Mouse (Mus musculus) heart, adult 2 months (tissue): ENCODE measurements around the gene BC025920. TPM values are rescaled to one million over a fixed set of nuclear protein-coding genes. Genes with fewer than 3 reads are reported as not detected.

Source experiments
- DNase-seq, 2 experiments: peaks; one replicate each; pipeline ENCODE4 v3.0.0; 2021
- H3K27ac ChIP-seq: fragments of 200-600 bp; 2 replicates; pipeline ENCODE4 v1.8.1; 2022
- H3K27me3 ChIP-seq: fragments of 200-500 bp; 2 replicates; pipeline ENCODE4 v1.6.1; 2012; ENCODE audit warnings: mild to moderate bottlenecking, low read length, inconsistent platforms, mixed read lengths; ENCODE audit not compliant: control insufficient read depth, insufficient read depth
- H3K36me3 ChIP-seq: fragments of 200-500 bp; 2 replicates; pipeline ENCODE4 v1.6.1; 2012; ENCODE audit warnings: low read length, inconsistent platforms; ENCODE audit not compliant: control insufficient read depth, insufficient read depth
- H3K4me1 ChIP-seq: fragments of 200-500 bp; 2 replicates; pipeline ENCODE4 v1.6.1; 2011; ENCODE audit warnings: low read length; ENCODE audit not compliant: control insufficient read depth, insufficient read depth
- H3K4me3 ChIP-seq: fragments of 200-600 bp; 2 replicates; pipeline ENCODE4 v1.8.1; 2022
- H3K79me2 ChIP-seq: fragments of 200-500 bp; replicated peaks from 2 replicates; pipeline ENCODE4 v1.6.1; 2012; ENCODE audit warnings: mild to moderate bottlenecking, inconsistent platforms, low read length, moderate library complexity, mixed read lengths; ENCODE audit not compliant: control insufficient read depth, insufficient read depth
- H3K9ac ChIP-seq: fragments of 200-500 bp; 2 replicates; pipeline ENCODE4 v1.6.1; 2012; ENCODE audit warnings: low read depth, mild to moderate bottlenecking, control low read depth, inconsistent platforms, low read length, mixed read lengths
- CTCF ChIP-seq: fragments of 200-600 bp; IDR thresholded peaks from 2 replicates; pipeline ENCODE4 v1.8.1; 2022; ENCODE audit warnings: antibody characterized with exemption, mild to moderate bottlenecking, moderate library complexity
- EP300 ChIP-seq: fragments of 200-500 bp; IDR thresholded peaks from 2 replicates; pipeline ENCODE4 v1.6.1; 2011; ENCODE audit warnings: low read depth, low read length, control low read depth; ENCODE audit not compliant: insufficient read depth
- POLR2A ChIP-seq: fragments of 200-500 bp; IDR thresholded peaks from 2 replicates; pipeline ENCODE4 v1.6.1; 2011; ENCODE audit warnings: mild to moderate bottlenecking, low read depth, low read length, control low read depth; ENCODE audit not compliant: insufficient read depth
- WGBS: fragments of 180-500 bp; shearing (Covaris S2); methylation state at CpG from one replicate; pipeline ENCODE4 v1.1.7; 2018; 5-methylcytosine and 5-hydroxymethylcytosine counted together
- intact Hi-C: fragments of 180-260 bp; cut with DNase I; formaldehyde crosslinking; loops from one replicate; pipeline ENCODE4 v1.15.1; 2025
- polyA plus RNA-seq: library from polyadenylated mRNA; depleted of rRNA; stranded (reverse); fragments of >200 nt; gene quantifications from 2 replicates; pipeline ENCODE4 v1.2.3, GENCODE M21; 2012
- total RNA-seq, 2 experiments: library from RNA; stranded (reverse); gene quantifications; 2 replicates each; pipeline ENCODE4 v1.2.3; 2021

The BC025920 gene
- total and polyA plus RNA-seq, 3 experiments, result 1.9 to 3.7 (median 2.5) TPM

DNA sequence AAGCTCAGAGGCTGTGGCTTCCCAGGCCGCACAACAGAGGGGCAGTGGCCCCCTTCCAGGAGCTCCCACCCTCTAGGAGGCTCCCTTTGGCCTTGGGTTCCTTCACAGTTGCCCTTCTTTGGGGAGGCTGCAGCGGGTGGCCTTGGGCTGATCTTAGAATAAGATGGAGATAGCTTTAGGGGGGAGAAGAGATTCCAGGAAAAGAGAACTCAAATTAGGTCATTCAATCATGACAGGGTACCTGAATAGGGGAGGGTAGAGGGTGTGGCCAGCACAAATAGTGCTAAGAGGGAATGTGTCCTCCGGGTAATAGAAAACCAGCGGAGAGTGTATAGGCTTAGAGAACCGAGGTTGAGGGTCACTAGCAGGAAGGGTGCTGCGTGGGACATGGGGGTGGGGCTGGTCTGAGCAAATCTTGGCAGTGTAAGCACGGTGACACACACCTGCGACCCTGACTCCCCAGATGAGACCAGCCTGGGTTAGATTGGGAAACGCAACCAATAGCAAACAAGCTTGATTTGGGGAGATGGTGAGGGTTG is 33.9 kb upstream of the BC025920 start:
- Histone ChIP-seq H3K27me3 (no peaks in the 10 kb centered on the region), H3K27ac (peak overlapping the region; percentile 58), H3K4me1 (peaks cover 6% of the 10 kb centered on the region), H3K36me3 (no peaks in the 10 kb centered on the region), H3K4me3 (peak overlapping the region; percentile 68), H3K9ac (peak overlapping the region; percentile 54), H3K79me2 (no peaks in the 10 kb centered on the region)
- 27% methylated on average over 9 of the region's 9 CpGs for WGBS
- TF ChIP-seq POLR2A, result no peak
- TF ChIP-seq CTCF, result no peak
- no peak for TF ChIP-seq EP300
- intact Hi-C loops, result no loop called here
- no peak for DNase-seq

DNA sequence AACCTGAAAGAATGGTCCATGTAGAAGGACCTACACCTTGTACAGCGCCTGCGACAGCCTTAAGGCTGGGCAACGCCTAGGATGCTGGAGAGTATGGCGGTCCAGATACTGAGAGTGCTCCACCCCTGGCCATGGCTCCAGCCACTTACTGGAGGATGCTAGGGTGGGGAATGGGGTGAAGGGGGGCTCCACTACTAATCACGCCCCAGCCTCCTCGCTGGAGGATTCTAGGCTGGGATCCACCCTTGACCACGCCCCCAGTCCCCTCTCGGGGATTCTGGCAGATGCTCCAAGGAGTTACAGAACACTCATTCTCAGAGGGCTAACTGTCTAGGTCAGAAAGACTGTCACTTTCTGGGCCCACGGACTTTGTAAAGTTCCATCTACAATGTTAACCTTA is 33.1 kb upstream of the BC025920 start:
- Histone ChIP-seq H3K36me3 (no peaks in the 10 kb centered on the region), H3K27me3 (no peaks in the 10 kb centered on the region), H3K27ac (peak overlapping the region; percentile 19; the same call in 1 of the 2 replicates), H3K9ac (no peak overlapping the region), H3K79me2 (no peaks in the 10 kb centered on the region), H3K4me3 (no peak overlapping the region), H3K4me1 (peaks cover 6% of the 10 kb centered on the region)
- TF ChIP-seq POLR2A (0 out of 2 replicates have a peak, but pooled peaks have one; percentile 26), CTCF (no peak), EP300 (no peak)
- peak; percentile 78 to 79 for DNase-seq
- WGBS, result 57% methylated on average over 9 of the region's 9 CpGs
- intact Hi-C loops, result no loop called here

DNA sequence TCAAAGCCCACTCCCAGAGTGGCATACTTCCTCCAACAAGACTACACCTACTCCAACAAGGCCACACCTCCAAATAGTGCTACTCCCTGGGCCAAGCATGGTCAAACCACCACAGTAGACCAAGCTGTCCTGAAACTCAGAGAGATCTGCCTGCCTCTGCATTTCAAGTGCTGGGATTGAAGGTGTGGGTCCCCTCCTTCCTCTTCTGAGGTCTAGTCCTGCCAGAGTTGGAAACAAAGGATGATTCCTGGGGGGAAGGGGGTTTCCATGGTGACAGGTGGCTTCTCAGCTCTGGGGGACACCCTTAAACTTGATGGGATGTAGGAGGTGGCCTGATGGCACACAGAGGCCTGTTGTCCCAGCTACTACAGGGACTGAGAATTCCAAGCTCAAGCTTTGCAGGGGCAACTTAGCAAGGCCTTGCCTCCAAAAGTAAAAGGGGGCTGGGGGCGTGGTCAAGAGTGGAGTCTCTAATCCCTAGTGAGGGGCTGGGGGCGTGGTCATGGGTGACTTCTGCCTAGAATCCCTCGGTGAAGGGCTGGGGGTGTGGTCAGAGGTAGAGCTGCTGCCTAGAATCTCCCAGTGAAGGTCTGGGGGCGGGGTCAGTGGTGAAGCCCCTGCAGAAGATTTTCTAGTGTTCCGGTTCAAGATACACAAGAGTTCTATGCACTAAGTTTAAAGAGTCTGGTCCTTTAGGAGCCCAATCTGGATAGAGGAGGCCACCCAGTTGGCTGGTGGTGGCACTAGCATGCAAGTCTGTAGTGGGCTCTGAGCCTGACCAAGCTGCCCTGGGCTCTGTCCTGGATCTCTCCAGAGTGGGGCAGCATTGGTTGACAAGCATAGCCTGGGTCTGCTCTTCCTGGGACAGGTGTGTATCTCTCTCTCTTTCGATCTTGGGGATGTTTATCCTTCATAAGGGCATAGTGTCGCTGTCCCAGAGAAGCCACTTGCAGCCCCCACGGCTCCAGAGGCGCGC is 31.7 kb upstream of the BC025920 start, which contains the start of gene Tle2:
Gene Tle2 (plus strand): TSS at position 481 of the 976 bp plus-strand sequence.
- no peak for TF ChIP-seq EP300
- peak within 1 kb of the TSS; percentile 79 for H3K27ac ChIP-seq
- H3K4me1 ChIP-seq, result peaks cover 4% of the 10 kb centered on the region; the same call in 1 of the 2 replicates
- 33% methylated on average over 10 of the region's 10 CpGs for WGBS
- H3K36me3 ChIP-seq, result no peaks in the 10 kb centered on the region
- intact Hi-C loops, result loop anchor here (2.0 kb wide), 1 partner anchor 24 kb away; no protein-coding TSS in a partner anchor
- peak within 1 kb of the TSS; percentile 92 for H3K9ac ChIP-seq
- peak within 1 kb of the TSS; percentile 88 for H3K4me3 ChIP-seq
- no peak for DNase-seq
- no peaks in the 10 kb centered on the region for H3K27me3 ChIP-seq
- H3K79me2 ChIP-seq, result no peaks in the 10 kb centered on the region

DNA sequence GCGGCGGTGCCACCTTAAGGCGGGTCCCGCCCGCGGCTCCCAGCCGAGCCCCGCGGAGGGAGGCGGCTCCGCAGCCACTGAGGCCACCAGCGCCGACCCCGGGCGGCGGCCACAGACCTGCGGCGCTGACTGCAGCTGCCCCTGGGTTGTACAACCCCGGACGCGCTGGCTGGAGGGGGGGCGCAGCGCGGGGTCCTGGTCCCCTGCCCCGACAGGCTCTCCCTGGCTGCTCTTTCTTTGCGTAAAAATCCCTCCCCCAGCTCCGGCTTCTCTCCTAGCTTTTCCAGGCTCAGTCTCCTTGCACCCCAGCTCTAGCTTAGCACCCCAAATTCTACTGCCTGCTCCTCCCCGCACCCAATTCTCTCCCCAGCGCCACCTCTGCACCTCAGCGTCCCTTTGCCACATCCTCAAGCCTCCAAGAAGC is 30.9 kb upstream of the BC025920 start:
- TF ChIP-seq CTCF (0 out of 2 replicates have a peak, but pooled peaks have one; percentile 5), POLR2A (0 out of 2 replicates have a peak, but pooled peaks have one; percentile 15), EP300 (no peak)
- intact Hi-C loops, result loop anchor here (2.0 kb wide), 1 partner anchor 24 kb away; no protein-coding TSS in a partner anchor
- Histone ChIP-seq H3K9ac (peak overlapping the region; percentile 92), H3K4me1 (peaks cover 4% of the 10 kb centered on the region; the same call in 1 of the 2 replicates), H3K4me3 (peak overlapping the region; percentile 88), H3K27me3 (no peaks in the 10 kb centered on the region), H3K27ac (peak overlapping the region; percentile 79), H3K79me2 (no peaks in the 10 kb centered on the region), H3K36me3 (no peaks in the 10 kb centered on the region)
- peak; percentile 80 to 81 for DNase-seq
- WGBS, result under 1% methylated on average over 30 of the region's 30 CpGs

DNA sequence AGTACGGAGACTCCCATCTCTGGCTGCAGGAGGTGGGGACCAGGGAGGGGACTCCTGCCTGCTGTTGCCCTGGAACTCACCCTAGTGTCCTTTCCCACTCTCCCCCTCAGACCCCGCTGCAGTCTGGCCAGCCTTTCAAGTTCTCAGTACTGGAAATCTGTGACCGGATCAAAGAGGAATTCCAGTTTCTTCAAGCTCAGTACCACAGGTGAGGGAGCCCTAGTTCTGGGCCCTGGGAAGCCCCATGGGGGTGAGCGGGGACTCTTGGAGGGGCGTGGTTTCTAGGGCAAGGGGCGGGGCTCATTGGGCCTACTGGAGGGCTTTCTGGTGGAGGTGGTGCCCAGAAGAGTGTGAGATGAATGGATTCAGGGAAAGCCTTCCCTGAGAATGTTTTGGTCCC is 30.4 kb upstream of the BC025920 start:
- DNase-seq, result no peak
- Histone ChIP-seq H3K36me3 (no peaks in the 10 kb centered on the region), H3K79me2 (no peaks in the 10 kb centered on the region), H3K4me3 (peak overlapping the region; percentile 88), H3K9ac (peak overlapping the region; percentile 92), H3K27ac (peak overlapping the region; percentile 79), H3K4me1 (peaks cover 4% of the 10 kb centered on the region; the same call in 1 of the 2 replicates), H3K27me3 (no peaks in the 10 kb centered on the region)
- intact Hi-C loops, result loop anchor here (2.0 kb wide), 1 partner anchor 23 kb away; no protein-coding TSS in a partner anchor
- TF ChIP-seq EP300 (no peak), POLR2A (no peak), CTCF (no peak)
- WGBS, result 6% methylated on average over 6 of the region's 6 CpGs
